Mouse (Mus musculus) A20 (cell line): ENCODE measurements around the gene Sh3pxd2a.

Experiments
- DNase-seq: peaks from one replicate; pipeline ENCODE4 v3.0.0-alpha.2; 2011; ENCODE audit warnings: low read depth, low spot score

Sh3pxd2a gene

DNA sequence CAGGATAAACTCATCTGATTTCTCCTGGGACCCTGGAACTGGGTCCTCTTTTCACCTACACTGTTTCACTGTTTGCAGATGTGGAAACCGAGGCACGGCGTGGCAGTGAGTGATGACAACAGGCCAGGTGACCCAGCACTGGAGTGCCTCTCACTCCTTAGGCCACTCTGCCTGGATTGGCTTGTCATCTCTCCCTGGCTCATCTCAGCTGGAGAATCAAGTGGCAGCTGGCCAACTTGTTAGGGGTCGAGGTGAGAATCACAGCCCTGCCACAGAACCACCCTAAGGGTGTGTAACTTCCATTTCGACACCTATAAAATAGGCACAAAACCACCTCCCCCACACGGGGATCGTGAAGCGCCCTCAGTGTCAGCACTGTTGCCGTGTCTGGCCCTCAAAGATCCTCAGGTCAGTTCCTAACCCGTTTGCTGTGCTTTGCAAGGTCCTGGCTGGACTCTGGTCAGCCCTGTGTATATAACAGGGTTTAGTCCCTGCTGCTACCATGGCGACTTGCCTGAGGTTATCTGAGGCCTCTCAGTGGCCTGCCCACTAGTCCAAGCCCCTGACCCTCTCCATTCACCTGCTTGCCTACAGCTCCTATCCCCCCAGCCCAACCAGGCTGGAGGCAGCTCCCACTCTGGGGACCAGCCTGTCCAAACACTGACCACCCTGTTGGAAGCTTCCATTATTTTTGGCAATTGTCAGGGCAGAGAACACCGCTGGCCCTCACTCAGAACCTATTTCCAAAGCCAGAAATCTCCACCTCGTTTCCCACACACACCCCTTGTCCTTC lies 6.3 kb downstream of the Sh3pxd2a start:
- no peak for DNase-seq

DNA sequence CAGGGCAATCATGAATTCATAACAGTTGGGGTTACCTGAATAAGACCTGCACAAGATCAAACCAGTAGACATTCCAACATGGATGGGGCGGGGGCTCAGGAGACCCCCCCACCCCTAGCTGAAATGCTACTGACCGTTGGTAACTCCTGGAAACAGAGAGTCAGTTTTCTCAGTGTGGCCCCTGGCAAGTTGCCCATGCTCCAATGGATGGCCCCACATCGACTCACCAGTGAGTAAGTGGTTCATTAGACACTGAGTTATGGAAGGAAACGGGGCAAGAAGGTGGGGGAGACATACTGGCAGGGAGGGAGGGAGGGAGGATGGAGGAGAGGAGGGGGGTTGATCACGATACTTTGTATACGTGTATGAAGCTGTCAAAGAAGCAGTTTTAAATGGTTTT lies 8.2 kb downstream of the Sh3pxd2a start:
- DNase-seq = no peak

GRCm38 (mm10) chr19:47455001-47455755 lies 9.0 kb downstream of the Sh3pxd2a start:
- DNase-seq = peak; percentile 75

DNA sequence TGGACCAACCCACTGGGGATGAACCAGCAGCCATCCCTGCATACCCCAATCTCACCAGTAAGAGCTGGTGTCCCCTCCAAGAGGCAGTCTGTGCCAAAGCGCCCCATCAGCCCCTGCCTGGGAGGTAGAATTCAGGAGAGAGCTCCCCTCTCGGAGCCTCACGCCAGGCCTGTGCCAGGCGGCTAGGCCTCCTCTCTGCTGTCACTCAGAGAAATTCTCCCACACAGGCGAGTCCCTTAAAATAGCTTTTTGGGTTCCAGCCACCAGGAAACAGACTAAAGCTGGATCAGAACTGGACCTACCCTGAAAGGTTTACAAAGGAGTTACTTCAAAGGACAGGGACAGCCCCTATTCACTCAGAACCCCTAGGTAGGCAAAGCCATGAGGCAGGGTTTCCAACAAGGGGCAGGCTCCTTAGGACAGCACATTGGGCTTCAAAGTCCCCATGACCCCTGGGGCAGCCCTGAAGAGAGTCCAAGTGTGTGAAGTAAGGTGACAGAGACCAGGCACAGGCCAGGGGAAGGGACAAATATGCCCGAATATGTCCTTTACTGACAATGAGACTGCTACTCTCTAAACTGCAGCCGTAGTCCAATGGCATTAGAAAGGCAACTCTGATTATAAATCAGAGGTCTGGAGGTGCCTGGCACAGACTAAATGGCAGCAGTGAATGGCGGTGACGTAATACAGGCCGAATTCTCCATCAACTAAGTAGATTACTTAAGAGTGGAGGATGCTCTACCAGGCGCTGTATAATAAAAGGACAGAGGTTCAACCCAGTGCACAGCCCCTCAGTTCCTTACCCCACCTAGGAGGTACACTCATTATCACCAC lies 9.8 kb downstream of the Sh3pxd2a start:
- DNase-seq = no peak

DNA sequence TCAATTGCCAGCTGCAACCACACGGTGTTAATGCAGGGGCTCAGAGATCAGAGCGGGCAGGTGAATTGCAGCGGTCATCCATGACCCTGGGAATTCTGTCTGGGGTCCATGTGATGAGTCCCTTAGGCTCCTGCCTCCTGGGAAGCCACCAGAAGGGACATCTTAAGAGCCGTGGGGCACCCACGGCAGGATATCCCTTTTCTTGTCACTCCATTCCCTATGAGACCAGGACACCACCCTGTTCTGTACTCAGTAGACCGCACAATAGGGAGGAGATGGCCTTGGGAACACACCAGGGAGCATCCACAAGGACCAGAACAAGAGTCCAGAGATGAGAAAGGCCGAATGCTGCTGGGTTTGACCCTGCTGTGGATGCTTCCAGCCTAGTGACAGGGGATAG lies 10.8 kb downstream of the Sh3pxd2a start:
- DNase-seq = no peak

DNA sequence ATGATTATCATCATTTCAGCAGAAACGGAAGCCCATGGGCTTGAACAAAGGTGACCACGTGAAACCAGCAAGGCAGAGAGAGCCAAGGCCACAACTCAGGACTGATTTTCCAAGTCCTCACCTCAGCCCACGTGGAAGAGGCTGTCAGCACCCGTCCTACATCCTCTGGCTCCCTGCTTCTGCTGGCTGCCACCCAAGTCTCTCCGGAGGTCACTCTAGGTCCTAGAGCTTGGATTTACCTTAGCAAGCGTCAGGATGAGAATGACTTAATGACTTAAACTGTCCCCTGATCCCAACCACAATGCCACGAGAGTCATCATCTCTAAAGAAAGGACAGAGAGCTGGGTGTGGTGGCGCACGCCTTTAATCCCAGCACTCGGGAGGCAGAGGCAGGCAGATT lies 11.5 kb downstream of the Sh3pxd2a start:
- DNase-seq = no peak

GRCm38 (mm10) chr19:47452211-47452610 lies 12.0 kb downstream of the Sh3pxd2a start:
- no peak for DNase-seq

- peak; percentile 39 for DNase-seq
Measured at GRCm38 (mm10) chr19:47451476-47452113, 12.6 kb downstream of the Sh3pxd2a start.

DNA sequence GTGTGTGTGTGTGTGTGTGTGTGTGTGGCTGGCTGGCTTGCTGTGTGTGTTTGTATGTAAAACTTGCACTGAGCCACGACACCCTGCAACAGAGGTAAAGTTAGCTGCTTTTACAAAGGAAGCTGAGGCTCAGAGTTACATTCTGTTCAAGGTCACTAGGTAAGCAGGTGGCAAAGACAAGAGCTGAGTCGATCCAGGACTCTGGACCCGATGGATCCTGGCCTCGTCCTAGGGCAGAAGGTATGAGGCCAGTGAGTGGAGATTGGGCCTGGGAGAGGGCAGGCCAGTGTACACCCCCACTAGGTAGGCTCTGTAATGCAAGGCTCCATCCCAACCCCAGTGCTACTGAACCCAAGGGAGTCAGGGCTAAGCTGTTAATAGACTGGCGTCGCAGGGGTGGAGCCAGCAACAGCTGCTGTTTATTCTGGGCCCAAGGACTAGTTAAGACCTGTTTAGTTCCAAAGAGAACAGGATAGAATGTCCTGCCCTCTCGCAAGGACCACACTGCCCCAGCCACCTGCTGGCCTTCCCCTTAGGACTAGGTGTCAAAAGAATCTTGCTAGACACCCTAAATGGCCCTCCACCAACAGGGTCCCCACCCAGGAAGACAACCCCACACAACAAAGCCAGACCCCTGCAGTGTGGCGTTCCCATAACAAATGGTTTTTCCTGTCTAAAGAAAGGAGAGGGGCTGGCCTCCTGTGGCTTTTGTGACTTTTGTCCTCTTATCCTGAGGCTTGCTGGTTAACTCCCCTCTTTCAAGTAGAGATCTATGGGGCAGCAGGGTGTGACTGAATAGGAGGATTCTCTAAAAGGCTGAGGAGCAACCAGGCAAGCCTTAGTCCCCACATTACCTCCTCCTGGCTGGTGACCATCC lies 13.7 kb downstream of the Sh3pxd2a start:
- peak; percentile 78 for DNase-seq

GRCm38 (mm10) chr19:47449513-47450227 lies 14.5 kb downstream of the Sh3pxd2a start:
- DNase-seq = peak; percentile 42

DNA sequence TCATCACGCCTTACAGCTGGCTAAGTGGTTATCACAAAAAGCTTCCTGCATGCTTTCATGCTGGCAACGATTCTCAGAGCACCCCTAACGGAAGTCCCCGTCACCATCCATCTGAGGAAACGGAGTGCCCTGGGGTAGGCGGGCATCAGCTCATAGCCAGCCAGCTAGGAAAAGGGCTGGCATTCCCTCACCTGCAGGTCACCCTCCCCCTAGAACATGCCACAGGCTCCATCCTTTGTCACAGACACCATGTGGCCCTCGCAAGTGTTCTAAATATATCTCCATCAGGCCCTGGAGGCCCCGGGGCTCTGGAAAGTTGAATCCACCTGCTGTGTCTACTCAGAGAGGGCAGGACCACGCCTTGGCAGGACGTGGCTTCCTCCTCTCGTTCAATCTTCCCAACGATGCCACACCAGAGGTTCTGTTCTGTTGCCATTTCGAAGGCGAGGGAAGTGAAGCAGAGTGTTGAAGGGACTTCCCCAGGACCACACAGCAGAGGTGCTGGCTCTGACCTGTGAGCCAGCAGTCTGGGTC lies 15.5 kb downstream of the Sh3pxd2a start:
- DNase-seq = peak; percentile 67

- DNase-seq = peak; percentile 92
Measured at GRCm38 (mm10) chr19:47446841-47447365, 17.3 kb downstream of the Sh3pxd2a start.

DNA sequence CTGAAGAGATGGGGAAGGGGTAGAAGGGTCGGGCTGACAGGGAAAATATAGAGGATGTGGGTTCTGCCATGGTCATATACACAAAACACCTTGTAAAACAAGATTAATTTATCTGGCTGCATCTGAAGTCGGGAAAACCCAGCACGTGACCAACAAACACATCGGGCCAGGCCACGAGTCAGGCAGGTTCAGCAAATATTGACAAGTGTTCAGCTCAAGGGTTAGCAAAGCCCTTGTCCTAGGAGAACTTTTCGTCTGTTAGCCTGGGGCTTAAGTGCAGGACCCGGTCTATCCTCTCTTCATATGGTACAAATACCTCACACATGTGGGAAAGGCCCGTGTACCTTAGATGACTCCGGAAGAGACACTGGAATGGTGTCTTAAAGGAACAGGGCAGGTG lies 18.1 kb downstream of the Sh3pxd2a start:
- no peak for DNase-seq

- DNase-seq = no peak
Measured at GRCm38 (mm10) chr19:47445726-47446125, 18.5 kb downstream of the Sh3pxd2a start.

GRCm38 (mm10) chr19:47444488-47444887 lies 19.7 kb downstream of the Sh3pxd2a start:
- no peak for DNase-seq

DNA sequence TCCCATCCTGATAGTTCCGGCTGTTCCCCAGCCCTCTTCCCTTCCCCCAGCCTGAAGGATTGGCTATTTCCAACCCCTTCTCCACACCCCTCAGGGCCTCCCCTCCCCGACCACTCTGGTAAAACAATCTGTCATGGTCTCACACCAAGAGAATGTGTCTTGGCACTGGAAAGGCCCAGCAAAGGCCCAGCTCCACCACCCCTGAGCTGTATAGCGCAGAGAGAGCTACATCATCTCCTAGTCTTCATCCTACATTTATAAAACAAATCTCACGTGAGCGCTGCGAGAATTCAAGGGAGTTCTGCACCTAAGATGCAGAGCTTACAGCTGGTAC lies 21.9 kb downstream of the Sh3pxd2a start:
- DNase-seq = no peak

- DNase-seq = peak; percentile 47
Measured at GRCm38 (mm10) chr19:47441541-47442293, 22.5 kb downstream of the Sh3pxd2a start.

GRCm38 (mm10) chr19:47440967-47441366 lies 23.2 kb downstream of the Sh3pxd2a start:
- DNase-seq = no peak

DNA sequence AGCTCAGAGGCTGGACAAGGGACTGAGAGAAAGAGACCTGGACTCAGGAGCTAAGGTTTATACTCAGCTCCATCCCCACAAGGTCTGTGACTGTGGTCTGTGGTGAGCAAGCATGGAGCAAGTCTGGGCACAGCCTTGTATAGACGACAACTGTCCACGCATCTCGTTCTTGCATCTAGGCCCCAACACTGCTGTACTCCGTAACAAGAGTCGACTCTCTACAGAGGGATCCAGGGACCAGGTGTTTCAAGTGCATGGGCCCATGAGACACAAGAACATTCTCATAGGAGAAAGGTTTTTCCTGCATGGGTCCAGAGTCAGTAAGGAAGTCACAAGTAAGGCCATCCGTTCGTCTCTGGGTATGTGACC lies 23.8 kb downstream of the Sh3pxd2a start:
- DNase-seq = no peak
